Mouse (Mus musculus): ENCODE measurements around the gene Lime1.

Gene Lime1

DNA sequence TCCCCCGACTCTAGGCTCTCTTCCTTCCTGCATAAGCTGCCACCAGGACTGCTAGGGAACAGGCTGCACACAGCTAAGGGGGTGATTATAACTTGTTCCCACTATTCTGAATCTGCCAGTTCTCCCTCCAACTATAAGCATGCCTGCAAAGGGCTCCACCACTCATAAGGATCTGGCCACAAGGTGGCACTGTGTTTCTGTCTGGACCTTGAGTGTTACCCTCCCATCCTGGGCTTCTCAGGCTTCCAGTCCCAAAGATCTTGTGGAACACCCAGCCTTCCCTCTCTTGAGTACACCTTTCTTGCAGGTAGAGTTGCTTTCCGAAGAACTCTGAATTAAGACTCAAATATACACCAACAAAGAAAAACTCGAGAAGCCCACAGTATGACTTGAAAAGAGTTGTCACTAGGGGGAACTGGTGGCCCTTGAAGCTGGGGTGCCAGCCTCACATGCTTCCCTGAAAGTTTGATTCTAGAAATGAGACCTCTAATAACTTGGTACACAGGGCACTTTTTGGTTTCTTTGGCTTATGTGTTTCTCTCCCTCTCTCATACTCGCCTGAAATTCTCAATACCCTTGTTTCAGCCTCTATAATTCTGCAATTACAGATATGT, 12.8 kb downstream of the Lime1 start:
- peak; percentile 89 for DNase-seq

DNA sequence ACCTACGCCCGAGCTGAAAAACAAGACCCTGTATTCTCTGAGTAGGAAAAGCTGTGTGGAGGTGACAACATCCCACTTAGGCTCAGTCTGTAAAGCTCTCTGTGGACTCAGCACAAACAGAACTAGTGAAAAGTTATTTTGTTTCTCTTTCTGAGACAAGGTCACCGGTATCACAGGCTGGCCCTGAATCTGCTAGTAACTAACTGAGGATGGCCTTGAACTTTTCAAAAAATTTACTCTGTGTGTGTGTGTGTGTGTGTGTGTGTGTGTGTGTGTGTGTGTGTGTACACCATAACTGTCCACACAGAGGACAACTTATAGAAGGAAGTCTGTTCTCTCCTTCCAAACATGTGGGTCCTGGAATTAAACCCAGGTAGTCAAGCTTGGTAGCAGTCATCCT, 14.2 kb downstream of the Lime1 start:
- DNase-seq, result no peak

DNA sequence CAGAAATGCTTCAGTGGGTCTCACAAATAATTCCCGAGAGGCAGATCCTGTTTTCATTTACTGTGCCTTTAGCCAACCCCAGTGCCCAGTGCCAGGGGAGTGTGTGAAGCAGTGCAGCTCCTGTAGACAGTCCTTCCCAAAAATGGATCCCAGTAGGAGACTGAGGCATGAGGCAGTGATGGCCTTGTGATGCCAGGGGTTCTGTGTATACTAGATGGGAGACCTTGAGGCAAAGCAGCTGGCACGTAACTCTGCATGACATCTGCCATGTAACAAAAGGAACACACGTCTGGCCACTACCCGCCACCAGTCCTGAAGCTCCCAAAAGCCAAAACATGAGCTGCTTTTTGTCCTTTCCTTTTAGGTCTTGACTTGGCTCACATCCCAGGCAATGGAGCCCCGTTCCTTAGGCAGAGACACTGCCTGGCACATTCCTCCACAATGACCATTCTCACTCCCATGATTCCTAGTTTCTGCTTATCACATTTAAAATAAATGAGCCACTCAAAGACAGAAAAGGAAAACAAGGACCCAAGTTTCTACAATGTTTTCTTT, 17.4 kb downstream of the Lime1 start:
- no peak for DNase-seq

DNA sequence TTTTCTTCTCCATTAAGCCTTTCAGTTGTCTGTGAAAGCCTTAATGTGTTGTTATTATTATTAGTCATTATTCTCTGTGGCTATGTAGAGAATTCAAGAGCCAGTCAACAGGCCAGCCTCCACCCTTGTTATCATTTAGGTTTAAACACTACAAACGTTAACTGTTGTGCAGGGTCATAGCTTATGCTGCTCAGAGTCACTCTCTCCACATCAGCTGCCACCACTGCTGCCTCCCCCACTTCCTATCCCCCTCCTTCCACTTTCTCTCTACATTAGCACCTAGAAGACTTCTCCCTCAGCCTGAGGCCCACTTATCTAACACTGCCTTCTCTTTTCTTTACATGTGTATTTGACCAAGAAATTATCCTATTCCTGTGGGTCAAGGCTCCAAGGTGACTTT, 21.6 kb downstream of the Lime1 start:
- no peak for DNase-seq

DNA sequence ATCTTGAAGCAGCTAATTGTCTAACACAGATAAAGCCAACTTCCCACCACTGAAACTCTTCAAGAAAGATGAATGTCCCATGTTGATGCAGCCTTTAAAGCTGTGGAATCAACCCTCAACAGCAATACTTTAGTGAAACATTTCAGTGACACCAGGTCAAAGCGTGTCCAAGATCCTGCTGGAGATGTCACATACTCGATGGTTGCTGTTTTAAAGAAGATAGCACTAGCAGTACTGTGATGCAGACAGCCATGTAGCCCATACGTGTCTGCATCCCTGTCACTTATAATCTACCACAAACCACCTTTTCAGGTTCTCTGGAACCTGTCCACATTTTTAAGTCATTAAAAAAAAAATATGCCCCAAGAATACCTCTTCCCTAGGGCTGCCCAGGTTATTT, 23.8 kb downstream of the Lime1 start:
- no peak for DNase-seq

DNA sequence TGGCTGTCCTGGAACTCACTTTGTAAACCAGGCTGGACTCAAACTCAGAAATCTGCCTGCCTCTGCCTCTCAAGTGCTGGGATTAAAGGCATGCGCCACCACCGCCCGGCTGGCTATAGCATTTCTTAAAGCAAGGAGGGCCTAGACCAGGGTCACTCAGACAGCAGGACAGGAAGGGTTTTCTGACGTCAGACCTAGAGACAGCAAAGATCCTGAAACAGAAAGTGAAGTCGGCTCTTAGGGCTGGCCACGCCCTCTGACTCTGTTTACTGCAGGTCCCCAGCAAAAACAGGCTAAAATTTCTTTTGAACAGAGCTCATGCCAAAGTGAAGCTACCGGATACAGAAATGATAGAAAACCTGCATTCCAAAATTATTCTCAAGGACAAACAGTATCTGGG, 29.8 kb downstream of the Lime1 start:
- DNase-seq, result no peak

DNA sequence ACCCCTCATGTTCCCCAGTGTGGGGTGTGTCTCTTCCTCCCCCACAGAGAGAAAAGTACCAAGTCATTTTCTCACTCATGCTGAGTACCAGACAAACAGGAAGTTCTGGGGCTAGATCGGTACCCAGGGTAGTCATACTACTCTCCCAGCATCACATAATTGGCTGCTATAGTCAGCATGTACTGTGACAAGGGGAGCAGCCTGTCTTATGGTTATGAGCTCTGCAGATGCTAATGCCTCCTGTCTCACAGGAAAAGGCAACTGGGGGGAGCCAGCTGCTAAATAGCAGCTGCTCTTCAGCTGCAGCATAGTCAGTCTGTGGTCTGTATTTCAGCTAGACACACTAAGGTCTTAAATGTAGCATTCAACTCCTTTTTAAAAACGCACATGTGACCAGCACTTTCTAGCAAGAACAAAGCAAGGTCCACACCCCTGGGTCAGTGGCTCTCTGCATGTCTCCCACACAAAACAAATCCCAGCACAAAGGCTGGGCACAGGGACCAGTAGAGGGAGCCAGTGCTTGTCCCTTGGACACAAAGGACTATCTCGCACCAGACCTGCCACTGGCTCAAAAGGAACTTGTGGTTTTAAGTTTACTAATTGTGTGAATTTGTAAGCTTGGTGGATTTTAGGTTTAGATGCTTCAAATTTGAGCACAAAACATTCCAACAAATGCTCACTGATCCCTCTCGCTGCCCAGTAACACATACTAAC, 31.0 kb downstream of the Lime1 start:
- peak; percentile 79 for DNase-seq

DNA sequence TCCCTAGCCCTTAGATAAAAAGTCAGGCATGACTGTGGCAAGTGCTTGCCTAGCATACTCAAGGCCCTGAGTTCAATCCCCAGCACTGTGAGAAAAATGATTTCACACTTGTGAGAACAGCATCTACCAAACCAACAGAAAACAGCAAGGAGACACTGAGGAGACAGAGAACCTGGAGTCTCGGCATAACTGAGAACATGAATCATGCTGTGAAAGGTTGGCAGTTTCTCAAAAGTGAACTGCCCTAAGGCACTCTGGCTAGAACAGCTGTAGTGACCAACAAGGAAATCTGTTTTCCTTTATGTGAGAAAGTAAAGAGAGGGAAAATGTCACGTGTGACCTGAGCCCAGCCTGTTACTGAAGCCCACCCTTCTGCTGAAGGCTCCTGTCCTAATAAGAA, 33.3 kb downstream of the Lime1 start:
- DNase-seq, result no peak

DNA sequence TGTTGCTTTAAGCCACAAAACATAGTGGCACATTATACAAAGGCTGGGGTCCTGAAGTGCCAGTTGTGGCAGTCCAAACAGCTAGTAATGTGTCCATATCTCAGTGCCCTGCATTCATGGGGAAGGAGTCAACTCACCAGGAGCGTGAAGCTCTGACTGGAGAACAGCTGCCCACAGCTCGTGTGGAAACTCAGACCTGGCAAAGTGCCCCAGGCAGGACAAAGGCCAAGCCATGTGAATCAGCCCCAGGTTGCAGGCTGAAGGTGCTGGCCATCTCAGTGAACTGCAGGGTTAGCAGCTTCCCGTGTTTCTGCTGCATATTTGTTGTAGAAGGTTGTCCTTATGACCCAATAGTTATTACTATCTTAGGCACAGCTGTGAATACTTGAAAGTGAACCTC, 36.1 kb downstream of the Lime1 start:
- peak; percentile 77 for DNase-seq

DNA sequence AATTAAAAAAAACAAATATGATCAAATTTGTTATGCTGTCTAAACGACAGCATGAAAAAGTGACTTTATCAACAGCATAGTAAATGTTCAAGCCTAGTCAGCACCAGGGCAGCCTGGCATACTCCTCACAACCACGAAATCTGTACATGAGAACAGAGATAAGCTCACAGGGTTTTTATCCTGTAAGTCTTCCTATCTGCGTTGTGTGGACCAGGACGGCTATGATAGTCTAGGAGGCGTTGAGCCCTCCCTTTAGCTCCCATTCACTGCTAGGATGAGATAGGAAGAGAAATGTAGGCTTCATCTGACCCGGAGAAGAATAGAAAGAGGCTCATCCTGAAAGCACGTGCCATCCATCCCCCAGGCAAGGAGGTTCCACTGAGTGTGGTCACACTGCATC, 39.5 kb downstream of the Lime1 start:
- no peak for DNase-seq

DNA sequence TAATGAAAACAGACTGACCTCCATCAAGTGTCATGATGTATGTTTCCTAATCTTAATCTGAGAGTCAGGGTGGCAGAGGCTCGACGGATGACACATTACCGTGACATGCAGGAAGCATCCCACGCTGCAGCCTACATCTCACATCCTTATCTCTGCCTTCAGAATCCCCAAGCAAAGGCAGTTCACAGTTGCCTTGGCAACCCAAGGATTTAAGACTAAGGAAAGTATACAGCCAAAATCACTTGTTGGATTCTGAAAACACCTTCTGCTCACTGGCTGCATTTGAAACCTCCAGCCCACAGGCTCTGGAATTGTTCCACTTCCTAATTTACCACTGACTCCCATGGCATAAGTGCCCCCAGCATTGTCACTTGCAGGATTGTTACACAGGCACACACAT, 40.5 kb downstream of the Lime1 start:
- no peak for DNase-seq

DNA sequence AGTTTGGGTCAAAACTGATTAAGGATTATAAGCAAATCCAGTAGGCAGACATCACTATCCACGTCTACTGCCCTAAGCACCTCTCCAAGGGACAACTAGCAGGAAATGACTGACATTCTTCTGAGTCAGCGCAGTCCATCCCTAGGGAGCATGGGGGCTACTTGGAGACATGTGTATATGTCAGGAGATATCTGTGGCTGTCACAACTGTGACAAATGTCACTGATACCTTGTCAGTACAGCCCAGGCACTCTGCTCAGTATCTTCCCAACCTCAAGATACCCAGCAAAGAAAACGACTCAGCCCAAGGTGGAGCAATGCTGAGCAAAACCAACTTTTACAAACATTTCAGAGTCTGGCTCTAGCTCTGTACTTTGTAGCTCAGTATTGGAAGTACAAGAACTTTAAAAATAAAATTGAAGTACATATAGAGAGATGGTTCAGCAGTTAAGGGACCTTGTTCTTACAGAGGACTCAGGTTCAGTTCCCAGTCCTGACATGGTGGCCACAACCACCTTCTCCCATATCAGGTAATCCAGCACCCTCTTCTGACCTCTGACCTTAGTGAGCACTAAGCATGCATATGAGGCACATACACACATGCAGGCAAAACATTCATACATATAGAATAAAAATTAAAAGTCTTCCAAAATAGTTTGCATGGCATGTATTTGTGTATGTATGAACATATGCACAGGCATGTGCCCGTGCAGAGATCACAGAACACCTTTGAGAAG, 41.2 kb downstream of the Lime1 start:
- DNase-seq, result no peak

DNA sequence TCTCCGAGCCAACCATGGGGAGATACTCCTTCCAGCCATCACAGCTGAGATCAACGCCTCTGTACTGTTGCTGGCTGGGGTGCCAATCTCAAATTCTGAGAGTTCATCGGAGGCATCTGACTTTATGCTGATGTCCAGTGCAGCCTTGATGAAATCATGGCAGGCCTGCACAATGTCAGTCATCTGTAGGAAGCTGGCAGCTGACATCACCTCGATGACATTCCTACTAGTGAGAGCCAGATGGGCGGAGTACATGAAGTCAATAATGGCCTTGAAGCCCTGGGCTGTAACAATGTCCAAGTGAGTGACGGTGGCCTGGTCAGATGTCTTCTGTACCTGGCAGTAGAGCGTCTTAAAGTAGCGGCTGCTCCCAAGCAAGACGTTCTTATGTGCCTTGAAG, 44.0 kb downstream of the Lime1 start:
- DNase-seq, result no peak
